Mouse (Mus musculus): ENCODE data around the gene Tmigd3. TPM values are rescaled to one million over a fixed set of nuclear protein-coding genes. Genes with fewer than 3 reads are reported as not detected.

Gene Tmigd3
- polyA plus RNA-seq, 1 experiment from 2014 or later: 0.35 TPM

GRCm38 (mm10) chr3:105927561-105928194 lies 57.0 kb downstream of the Tmigd3 start:
- no peak for ATAC-seq (ENCODE audit: insufficient number of reproducible peaks, low FRiP score, low TSS enrichment, low read depth)
- Histone ChIP-seq H3K9me3 (no peaks in the 10 kb centered on the region), H3K27me3 (no peaks in the 10 kb centered on the region), H3K9ac (no peak overlapping the region), H3K27ac (no peak overlapping the region), H3K36me3 (no peaks in the 10 kb centered on the region), H3K4me1 (no peaks in the 10 kb centered on the region), H3K4me3 (no peak overlapping the region), H3K4me2 (no peak overlapping the region)
- 75% methylated on average over 7 of the region's 7 CpGs for WGBS

GRCm38 (mm10) chr3:105928195-105928569 lies 57.5 kb downstream of the Tmigd3 start:
- WGBS: 87% methylated on average over 3 of the region's 3 CpGs
- H3K27me3 ChIP-seq: no peaks in the 10 kb centered on the region
- H3K27ac ChIP-seq: no peak overlapping the region
- no peak overlapping the region for H3K4me2 ChIP-seq
- H3K4me3 ChIP-seq: no peak overlapping the region
- H3K9me3 ChIP-seq: no peaks in the 10 kb centered on the region
- no peak for ATAC-seq (ENCODE audit: insufficient number of reproducible peaks, low FRiP score, low TSS enrichment, low read depth)
- no peaks in the 10 kb centered on the region for H3K36me3 ChIP-seq
- no peaks in the 10 kb centered on the region for H3K4me1 ChIP-seq
- H3K9ac ChIP-seq: no peak overlapping the region

DNA sequence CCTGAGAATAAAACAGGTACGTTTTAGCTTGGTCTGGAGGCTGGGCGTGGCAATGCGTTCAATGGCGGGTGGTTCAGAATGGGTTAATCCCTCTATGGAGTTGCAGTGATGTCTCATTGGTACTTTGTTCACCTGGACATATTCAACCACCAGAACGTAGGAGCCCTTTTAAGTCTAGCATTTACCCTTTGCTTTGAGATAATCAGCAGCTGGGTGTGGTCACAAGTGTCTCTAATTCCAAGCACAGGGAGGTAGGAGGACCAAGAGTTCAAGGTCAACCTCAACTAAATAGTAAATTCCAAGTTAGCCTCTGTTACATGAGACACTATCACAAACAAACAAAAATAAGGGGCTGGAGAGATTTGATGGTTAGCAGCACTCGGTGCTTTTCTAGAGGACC lies 58.1 kb downstream of the Tmigd3 start:
- ATAC-seq (ENCODE audit: insufficient number of reproducible peaks, low FRiP score, low TSS enrichment, low read depth): no peak
- Histone ChIP-seq H3K4me2 (no peak overlapping the region), H3K27me3 (no peaks in the 10 kb centered on the region), H3K9ac (no peak overlapping the region), H3K36me3 (no peaks in the 10 kb centered on the region), H3K9me3 (no peaks in the 10 kb centered on the region), H3K4me1 (no peaks in the 10 kb centered on the region), H3K27ac (no peak overlapping the region), H3K4me3 (no peak overlapping the region)
- WGBS: 83% methylated on average over 6 of the region's 6 CpGs

DNA sequence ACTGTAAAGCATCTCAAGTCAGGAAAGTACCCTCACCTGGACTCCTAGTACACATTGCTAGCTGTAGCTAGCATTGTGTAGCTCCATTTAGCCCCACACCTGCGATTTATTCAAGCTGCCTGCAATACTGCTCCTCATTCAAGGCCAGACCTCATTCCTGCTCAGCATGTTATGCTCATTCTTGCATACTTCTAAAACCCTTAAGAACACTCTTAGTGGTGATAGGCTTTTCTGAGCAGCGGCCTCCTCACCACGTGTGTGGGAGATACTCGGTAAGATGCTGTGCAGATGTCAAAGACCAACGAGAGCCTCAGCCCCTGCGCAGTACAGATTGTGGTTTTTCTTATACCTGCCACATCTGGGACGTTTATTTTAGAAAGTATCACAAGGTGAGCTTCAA lies 59.1 kb downstream of the Tmigd3 start:
- no peak overlapping the region for H3K27ac ChIP-seq
- ATAC-seq (ENCODE audit: insufficient number of reproducible peaks, low FRiP score, low TSS enrichment, low read depth): no peak

GRCm38 (mm10) chr3:105931095-105931494 lies 60.4 kb downstream of the Tmigd3 start:
- H3K9ac ChIP-seq: no peak overlapping the region
- H3K4me1 ChIP-seq: no peaks in the 10 kb centered on the region
- no peak overlapping the region for H3K4me3 ChIP-seq
- no peak overlapping the region for H3K4me2 ChIP-seq
- WGBS: 87% methylated on average over 2 of the region's 2 CpGs
- H3K36me3 ChIP-seq: no peaks in the 10 kb centered on the region
- no peak overlapping the region for H3K27ac ChIP-seq
- no peaks in the 10 kb centered on the region for H3K27me3 ChIP-seq
- no peak for ATAC-seq (ENCODE audit: insufficient number of reproducible peaks, low FRiP score, low TSS enrichment, low read depth)
- H3K9me3 ChIP-seq: no peaks in the 10 kb centered on the region

More for the DNA sequence above, 59.1 kb downstream of the Tmigd3 start:
- WGBS: 80% methylated on average over 7 of the region's 7 CpGs
- Histone ChIP-seq H3K9ac (no peak overlapping the region), H3K4me3 (no peak overlapping the region), H3K36me3 (no peaks in the 10 kb centered on the region), H3K4me2 (no peak overlapping the region), H3K9me3 (no peaks in the 10 kb centered on the region), H3K27me3 (no peaks in the 10 kb centered on the region), H3K4me1 (no peaks in the 10 kb centered on the region)

DNA sequence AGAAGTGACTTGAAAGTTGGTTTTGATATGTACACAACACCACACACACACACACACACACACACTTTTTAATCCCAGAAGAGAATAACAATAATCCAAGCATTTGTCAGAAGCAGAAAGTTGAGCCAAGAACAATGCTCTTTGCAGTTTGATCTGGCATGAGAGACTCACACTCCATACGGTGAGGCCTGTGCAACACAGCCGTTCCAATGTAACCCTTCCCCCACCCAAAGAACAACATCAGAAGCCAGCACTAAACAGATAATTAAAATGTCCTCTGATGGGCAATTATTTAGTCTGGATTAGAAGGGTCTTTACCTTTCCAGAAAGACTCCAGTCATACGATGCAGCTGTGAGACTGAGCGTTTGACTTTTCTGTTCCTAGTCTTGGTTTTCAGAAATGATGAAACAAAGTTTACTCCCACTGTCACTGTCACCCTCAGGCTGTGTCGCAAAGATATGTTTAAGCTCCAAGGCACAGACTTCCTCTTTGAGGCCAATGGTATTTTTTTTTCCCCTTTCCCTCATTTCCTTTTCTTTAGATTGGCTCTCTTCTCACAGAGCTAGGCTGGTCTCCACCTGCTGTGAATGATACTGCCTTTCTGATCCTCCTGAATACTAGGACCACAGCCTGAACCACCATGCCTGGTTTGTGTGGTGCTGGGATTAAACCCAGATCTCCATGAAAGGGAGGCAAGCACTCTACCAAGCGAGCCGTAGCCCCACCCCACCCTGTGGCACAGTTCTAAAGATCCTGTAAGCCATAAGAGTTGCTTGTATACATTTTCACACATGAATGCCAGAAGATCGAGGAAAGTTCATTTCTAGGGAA lies 61.8 kb downstream of the Tmigd3 start, which contains the start of gene I830077J02Rik:
TSS of gene I830077J02Rik (minus strand) at position 425 of the 832 bp plus-strand sequence.
- ATAC-seq (ENCODE audit: insufficient number of reproducible peaks, low FRiP score, low TSS enrichment, low read depth): no peak

GRCm38 (mm10) chr3:105933926-105934325 lies 63.2 kb downstream of the Tmigd3 start:
- no peak overlapping the region for H3K4me2 ChIP-seq
- no peak overlapping the region for H3K27ac ChIP-seq
- no peak for ATAC-seq (ENCODE audit: insufficient number of reproducible peaks, low FRiP score, low TSS enrichment, low read depth)
- H3K27me3 ChIP-seq: no peaks in the 10 kb centered on the region
- H3K36me3 ChIP-seq: peaks cover 3% of the 10 kb centered on the region; the same call in 1 of the 2 replicates
- no peaks in the 10 kb centered on the region for H3K4me1 ChIP-seq
- no peaks in the 10 kb centered on the region for H3K9me3 ChIP-seq
- WGBS: 90% methylated on average over 6 of the region's 6 CpGs
- no peak overlapping the region for H3K9ac ChIP-seq
- no peak overlapping the region for H3K4me3 ChIP-seq

More for the DNA sequence above, 61.8 kb downstream of the Tmigd3 start, which contains the start of gene I830077J02Rik:
- H3K27ac ChIP-seq: no peak within 1 kb of the TSS
- H3K36me3 ChIP-seq: no peaks in the 10 kb centered on the region
- no peaks in the 10 kb centered on the region for H3K4me1 ChIP-seq
- no peaks in the 10 kb centered on the region for H3K9me3 ChIP-seq
- H3K27me3 ChIP-seq: no peaks in the 10 kb centered on the region
- WGBS: 74% methylated on average over 8 of the region's 8 CpGs
- H3K9ac ChIP-seq: no peak within 1 kb of the TSS
- H3K4me3 ChIP-seq: no peak within 1 kb of the TSS
- H3K4me2 ChIP-seq: no peak within 1 kb of the TSS

GRCm38 (mm10) chr3:105935033-105935432 lies 64.3 kb downstream of the Tmigd3 start:
- Histone ChIP-seq H3K27ac (no peak overlapping the region), H3K4me3 (no peak overlapping the region), H3K9me3 (no peaks in the 10 kb centered on the region), H3K36me3 (peaks cover 8% of the 10 kb centered on the region; the same call in 1 of the 2 replicates), H3K4me1 (no peaks in the 10 kb centered on the region), H3K27me3 (no peaks in the 10 kb centered on the region), H3K4me2 (no peak overlapping the region), H3K9ac (no peak overlapping the region)
- ATAC-seq (ENCODE audit: insufficient number of reproducible peaks, low FRiP score, low TSS enrichment, low read depth): no peak
- 70% methylated on average over 5 of the region's 5 CpGs for WGBS

DNA sequence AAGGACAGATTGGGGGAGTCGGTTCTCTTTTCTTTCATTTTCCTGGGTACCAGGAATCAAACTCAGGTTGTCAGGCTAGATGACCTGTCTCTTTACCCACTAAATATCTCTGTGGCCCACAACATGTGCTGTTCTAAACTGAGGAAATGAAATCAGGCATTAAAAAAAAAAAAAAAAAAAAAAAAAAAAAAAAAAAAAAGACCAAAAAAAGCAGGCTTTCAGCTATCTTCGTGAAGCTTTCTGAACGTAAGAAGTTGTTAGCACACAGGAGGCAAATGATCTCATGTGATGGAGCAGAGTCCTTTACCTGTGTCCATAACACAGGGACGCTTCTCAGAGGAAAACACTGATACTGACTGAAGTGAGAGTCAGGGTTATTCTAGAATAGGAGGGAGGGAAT lies 65.4 kb downstream of the Tmigd3 start:
- 88% methylated on average over 4 of the region's 4 CpGs for WGBS
- no peak for ATAC-seq (ENCODE audit: insufficient number of reproducible peaks, low FRiP score, low TSS enrichment, low read depth)

GRCm38 (mm10) chr3:105951348-105951747 lies 80.6 kb downstream of the Tmigd3 start:
- 93% methylated on average over 7 of the region's 7 CpGs for WGBS
- no peak for ATAC-seq (ENCODE audit: insufficient number of reproducible peaks, low FRiP score, low TSS enrichment, low read depth)

More for the DNA sequence above, 65.4 kb downstream of the Tmigd3 start:
- Histone ChIP-seq H3K9me3 (no peaks in the 10 kb centered on the region), H3K4me2 (no peak overlapping the region), H3K36me3 (peaks cover 19% of the 10 kb centered on the region), H3K27me3 (no peaks in the 10 kb centered on the region), H3K27ac (no peak overlapping the region), H3K4me1 (no peaks in the 10 kb centered on the region), H3K4me3 (no peak overlapping the region), H3K9ac (no peak overlapping the region)

DNA sequence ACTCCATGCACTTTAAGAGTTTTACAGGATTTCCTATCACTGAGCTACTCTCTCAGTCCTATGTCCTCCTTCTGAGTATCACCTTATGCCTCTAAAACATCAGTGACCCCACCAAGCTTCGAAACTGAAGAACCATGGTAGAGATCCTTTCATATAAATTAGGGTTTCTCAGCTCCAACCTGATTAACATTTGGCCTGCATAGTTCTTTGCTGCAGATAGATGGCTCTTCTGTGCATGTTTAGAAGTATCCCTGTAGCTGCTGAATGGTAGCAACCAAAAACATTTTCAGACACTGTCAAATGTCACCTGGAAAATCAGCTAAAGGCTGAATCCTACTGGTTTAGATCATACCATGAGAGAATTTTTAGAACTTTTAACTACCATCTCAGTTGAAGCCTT lies 86.5 kb downstream of the Tmigd3 start:
- 93% methylated on average over 1 of the region's 1 CpGs for WGBS
- peaks cover 38% of the 10 kb centered on the region for H3K36me3 ChIP-seq
- H3K4me2 ChIP-seq: no peak overlapping the region
- H3K4me3 ChIP-seq: no peak overlapping the region
- H3K9me3 ChIP-seq: no peaks in the 10 kb centered on the region
- no peak for ATAC-seq (ENCODE audit: insufficient number of reproducible peaks, low FRiP score, low TSS enrichment, low read depth)
- H3K9ac ChIP-seq: no peak overlapping the region
- peaks cover 20% of the 10 kb centered on the region for H3K4me1 ChIP-seq
- no peak overlapping the region for H3K27ac ChIP-seq
- H3K27me3 ChIP-seq: no peaks in the 10 kb centered on the region

More at GRCm38 (mm10) chr3:105951348-105951747, 80.6 kb downstream of the Tmigd3 start:
- Histone ChIP-seq H3K4me1 (no peaks in the 10 kb centered on the region), H3K36me3 (peaks cover 66% of the 10 kb centered on the region), H3K4me3 (no peak overlapping the region), H3K9me3 (no peaks in the 10 kb centered on the region), H3K27ac (no peak overlapping the region), H3K4me2 (no peak overlapping the region), H3K9ac (no peak overlapping the region), H3K27me3 (no peaks in the 10 kb centered on the region)

- H3K27me3 ChIP-seq: no peaks in the 10 kb centered on the region
- H3K27ac ChIP-seq: no peak overlapping the region
- H3K9me3 ChIP-seq: no peaks in the 10 kb centered on the region
- peaks cover 20% of the 10 kb centered on the region for H3K4me1 ChIP-seq
- peak overlapping the region; percentile 96 for H3K4me3 ChIP-seq
- WGBS: 45% methylated on average over 5 of the region's 5 CpGs
- no peak for ATAC-seq (ENCODE audit: insufficient number of reproducible peaks, low FRiP score, low TSS enrichment, low read depth)
- H3K4me2 ChIP-seq: peak overlapping the region; percentile 57
- peak overlapping the region; percentile 96 for H3K9ac ChIP-seq
- H3K36me3 ChIP-seq: peaks cover 38% of the 10 kb centered on the region
Measured at GRCm38 (mm10) chr3:105958204-105958603, 87.5 kb downstream of the Tmigd3 start.

Data from limb, embryonic 15.5 days (tissue).